Mouse (Mus musculus) neural tube, embryonic 11.5 days (tissue): ENCODE results near the gene Pemt. TPM values are rescaled to one million over a fixed set of nuclear protein-coding genes. Genes with fewer than 3 reads are reported as not detected.

Experiments used
- polyA plus RNA-seq: library from polyadenylated mRNA; unstranded; fragments of >200 nt; fragmentation: Nextera tagmentation; extraction: Ambion mirVana; gene quantifications from 2 replicates; pipeline ENCODE4 v1.2.1, GENCODE M21; 2014

Pemt gene
- polyA plus RNA-seq, 1 experiment from 2014 or later = 7.3 TPM

Other genes starting within 250 kb of the Pemt start
- gene Flcn, start 236.5 kb downstream of the Pemt start, polyA plus RNA-seq = 30.6 and 30.9 TPM in 2 replicates
- gene Nt5m, start 207.0 kb downstream of the Pemt start, polyA plus RNA-seq = 40.6 and 44.5 TPM in 2 replicates
- gene Cops3, start 206.7 kb downstream of the Pemt start, polyA plus RNA-seq = 247 and 252 TPM in 2 replicates
- gene Med9, start 98.3 kb downstream of the Pemt start, polyA plus RNA-seq = 44.2 and 45.0 TPM in 2 replicates
- 1.2 and 1.7 TPM in 2 replicates for gene Rasd1, start 81.5 kb downstream of the Pemt start, polyA plus RNA-seq
- gene Rai1, start 58.5 kb upstream of the Pemt start, polyA plus RNA-seq = 28.5 and 31.4 TPM in 2 replicates
- 53.3 and 54.7 TPM in 2 replicates for gene Srebf1, start 176.1 kb upstream of the Pemt start, polyA plus RNA-seq